Mouse (Mus musculus): ENCODE measurements around the gene Gm609.

- TF ChIP-seq CTCF (IDR thresholded peaks at IDR 0.05; ENCODE audit: borderline replicate concordance, insufficient read depth, low read depth, low read length) (no peak), POLR2A (IDR thresholded peaks at IDR 0.05; ENCODE audit: borderline replicate concordance, insufficient read depth, low read length) (no peak)
Measured at GRCm38 (mm10) chr16:45542108-45542507, 49.3 kb upstream of the Gm609 start.

Data from cerebellum, adult 2 months (tissue).